Mouse (Mus musculus) neural tube, embryonic 14.5 days (tissue): ENCODE measurements at regions not wholly inside any gene's neighbourhood (a gene's known extent, or its start where the extent isn't known, plus 50 kb on each side); places are given as distances from the start of the nearest gene placed in this dataset.

ENCODE experiments used
- ATAC-seq: fragments of 200-750 bp; cut with Nextera tagmentation; 2 replicates; pipeline ENCODE4 v1.8.0; 2017; ENCODE audit warnings: low read depth, mild to moderate bottlenecking, moderate TSS enrichment, moderate library complexity
- H3K27ac ChIP-seq: fragments of 300-500 bp; sonication (generic); 2 replicates; pipeline ENCODE4 v1.5.1; 2014; ENCODE audit warnings: low read depth, mild to moderate bottlenecking, control low read depth, low read length, moderate library complexity, mixed read lengths
- H3K27me3 ChIP-seq: fragments of 300-500 bp; sonication (generic); 2 replicates; pipeline ENCODE4 v1.6.1; 2014; ENCODE audit warnings: low read length; ENCODE audit not compliant: control insufficient read depth, insufficient read depth
- H3K36me3 ChIP-seq: fragments of 300-500 bp; sonication (generic); 2 replicates; pipeline ENCODE4 v1.6.1; 2014; ENCODE audit warnings: low read length, mixed read lengths; ENCODE audit not compliant: control insufficient read depth, insufficient read depth
- H3K4me1 ChIP-seq: fragments of 300-500 bp; sonication (generic); 2 replicates; pipeline ENCODE4 v1.6.1; 2014; ENCODE audit warnings: low read length; ENCODE audit not compliant: control insufficient read depth, insufficient read depth
- H3K4me2 ChIP-seq: fragments of 300-500 bp; sonication (generic); 2 replicates; pipeline ENCODE4 v1.6.1; 2014; ENCODE audit warnings: mild to moderate bottlenecking, low read depth, low read length, control low read depth
- H3K4me3 ChIP-seq: fragments of 300-500 bp; sonication (generic); 2 replicates; pipeline ENCODE4 v1.5.1; 2014; ENCODE audit warnings: low read depth, low read length, control low read depth, mixed read lengths
- H3K9ac ChIP-seq: fragments of 300-500 bp; sonication (generic); replicated peaks from 2 replicates; pipeline ENCODE4 v1.6.1; 2014; ENCODE audit warnings: low read depth, mild to moderate bottlenecking, control low read depth, low read length, mixed read lengths
- H3K9me3 ChIP-seq: fragments of 300-500 bp; sonication (generic); 2 replicates; pipeline ENCODE4 v1.6.1; 2016; ENCODE audit warnings: low read length; ENCODE audit not compliant: control insufficient read depth
- WGBS: fragments of 180-500 bp; shearing (Covaris S2); extraction: QIAGEN DNeasy Blood & Tissue Kit; methylation state at CpG from one replicate; pipeline ENCODE4 v1.1.7; 2014; 5-methylcytosine and 5-hydroxymethylcytosine counted together

GRCm38 (mm10) chr2:46261618-46262017 lies 1144.4 kb upstream of the Zeb2 start:
- H3K4me1 ChIP-seq, result no peaks in the 10 kb centered on the region
- no peaks in the 10 kb centered on the region for H3K27me3 ChIP-seq
- no peak overlapping the region for H3K4me2 ChIP-seq
- no peaks in the 10 kb centered on the region for H3K36me3 ChIP-seq
- no peak overlapping the region for H3K27ac ChIP-seq
- WGBS, result 93% methylated on average over 1 of the region's 1 CpGs
- no peak overlapping the region for H3K4me3 ChIP-seq
- ATAC-seq, result no peak
- H3K9me3 ChIP-seq, result no peaks in the 10 kb centered on the region
- no peak overlapping the region for H3K9ac ChIP-seq

GRCm38 (mm10) chr2:46251562-46251961 lies 1134.4 kb upstream of the Zeb2 start:
- Histone ChIP-seq H3K9me3 (no peaks in the 10 kb centered on the region), H3K36me3 (no peaks in the 10 kb centered on the region), H3K4me1 (no peaks in the 10 kb centered on the region), H3K4me3 (no peak overlapping the region), H3K4me2 (no peak overlapping the region), H3K27ac (no peak overlapping the region), H3K9ac (no peak overlapping the region), H3K27me3 (no peaks in the 10 kb centered on the region)
- 93% methylated on average over 7 of the region's 7 CpGs for WGBS
- ATAC-seq, result no peak

GRCm38 (mm10) chr2:46245717-46246116 lies 1128.5 kb upstream of the Zeb2 start:
- no peaks in the 10 kb centered on the region for H3K36me3 ChIP-seq
- ATAC-seq, result no peak
- H3K4me2 ChIP-seq, result no peak overlapping the region
- no peak overlapping the region for H3K27ac ChIP-seq
- WGBS, result 75% methylated on average over 3 of the region's 3 CpGs
- no peak overlapping the region for H3K9ac ChIP-seq
- H3K4me1 ChIP-seq, result no peaks in the 10 kb centered on the region
- H3K4me3 ChIP-seq, result no peak overlapping the region
- H3K9me3 ChIP-seq, result no peaks in the 10 kb centered on the region
- no peaks in the 10 kb centered on the region for H3K27me3 ChIP-seq

GRCm38 (mm10) chr2:46244697-46245096 lies 1127.5 kb upstream of the Zeb2 start:
- Histone ChIP-seq H3K4me2 (no peak overlapping the region), H3K36me3 (no peaks in the 10 kb centered on the region), H3K27me3 (no peaks in the 10 kb centered on the region), H3K9ac (no peak overlapping the region), H3K4me1 (no peaks in the 10 kb centered on the region), H3K9me3 (no peaks in the 10 kb centered on the region), H3K4me3 (no peak overlapping the region), H3K27ac (no peak overlapping the region)
- 85% methylated on average over 3 of the region's 3 CpGs for WGBS
- no peak for ATAC-seq

- H3K9me3 ChIP-seq, result no peaks in the 10 kb centered on the region
Observed at GRCm38 (mm10) chr2:46242806-46243205, 1125.6 kb upstream of the Zeb2 start.

GRCm38 (mm10) chr2:46239874-46240273 lies 1122.7 kb upstream of the Zeb2 start:
- H3K4me2 ChIP-seq, result no peak overlapping the region
- no peak overlapping the region for H3K4me3 ChIP-seq
- no peaks in the 10 kb centered on the region for H3K4me1 ChIP-seq
- 75% methylated on average over 4 of the region's 4 CpGs for WGBS
- ATAC-seq, result no peak
- no peaks in the 10 kb centered on the region for H3K27me3 ChIP-seq
- no peak overlapping the region for H3K27ac ChIP-seq
- H3K9me3 ChIP-seq, result no peaks in the 10 kb centered on the region
- no peak overlapping the region for H3K9ac ChIP-seq
- no peaks in the 10 kb centered on the region for H3K36me3 ChIP-seq

More at GRCm38 (mm10) chr2:46242806-46243205, 1125.6 kb upstream of the Zeb2 start:
- Histone ChIP-seq H3K27me3 (no peaks in the 10 kb centered on the region), H3K27ac (no peak overlapping the region), H3K4me3 (no peak overlapping the region), H3K9ac (no peak overlapping the region), H3K4me2 (no peak overlapping the region), H3K36me3 (no peaks in the 10 kb centered on the region), H3K4me1 (no peaks in the 10 kb centered on the region)
- ATAC-seq, result peak; percentile 73

- Histone ChIP-seq H3K9ac (no peak overlapping the region), H3K4me3 (no peak overlapping the region), H3K4me1 (no peaks in the 10 kb centered on the region), H3K4me2 (no peak overlapping the region), H3K27ac (no peak overlapping the region), H3K27me3 (no peaks in the 10 kb centered on the region), H3K36me3 (no peaks in the 10 kb centered on the region), H3K9me3 (no peaks in the 10 kb centered on the region)
- no peak for ATAC-seq
- 76% methylated on average over 2 of the region's 2 CpGs for WGBS
Observed at GRCm38 (mm10) chr2:46230791-46231450, 1113.7 kb upstream of the Zeb2 start.

GRCm38 (mm10) chr2:46218336-46218957 lies 1101.3 kb upstream of the Zeb2 start:
- Histone ChIP-seq H3K27ac (no peak overlapping the region), H3K36me3 (no peaks in the 10 kb centered on the region), H3K9ac (no peak overlapping the region), H3K4me2 (no peak overlapping the region), H3K27me3 (no peaks in the 10 kb centered on the region), H3K4me3 (no peak overlapping the region), H3K9me3 (no peaks in the 10 kb centered on the region), H3K4me1 (no peaks in the 10 kb centered on the region)
- no peak; the same call in 1 of the 2 replicates for ATAC-seq
- WGBS, result 93% methylated on average over 7 of the region's 7 CpGs

GRCm38 (mm10) chr2:46199341-46199740 lies 1082.1 kb upstream of the Zeb2 start:
- 59% methylated on average over 1 of the region's 1 CpGs for WGBS
- Histone ChIP-seq H3K9ac (no peak overlapping the region), H3K27ac (no peak overlapping the region), H3K27me3 (no peaks in the 10 kb centered on the region), H3K9me3 (no peaks in the 10 kb centered on the region), H3K4me2 (no peak overlapping the region), H3K4me1 (no peaks in the 10 kb centered on the region), H3K36me3 (no peaks in the 10 kb centered on the region), H3K4me3 (no peak overlapping the region)
- ATAC-seq, result no peak
